Mouse (Mus musculus) CH12.LX (cell line): ENCODE results near the gene Fthl17b.

Experiments
- CTCF ChIP-seq, 2 experiments: IDR thresholded peaks in 1 of 2; conservative IDR thresholded peaks in 1 of 2; 2 replicates each; pipeline ENCODE4 v1.5.1; 2011 to 2012; ENCODE audit warnings: low read depth in 2 of 2, low read length in 2 of 2, improper control_type of control experiment in 1 of 2, inconsistent platforms in 1 of 2, mild to moderate bottlenecking in 1 of 2, moderate library complexity in 1 of 2
- MYC ChIP-seq: IDR thresholded peaks from 2 replicates; pipeline ENCODE4 v1.6.1; 2011; ENCODE audit warnings: low read depth, mild to moderate bottlenecking, improper control_type of control experiment, low read length
- POLR2A ChIP-seq: IDR thresholded peaks from 2 replicates; pipeline ENCODE4 v1.6.1; 2011; ENCODE audit warnings: low read depth, mild to moderate bottlenecking, improper control_type of control experiment, low read length
- SMC3 ChIP-seq: IDR thresholded peaks from 2 replicates; pipeline ENCODE4 v1.6.1; 2011; ENCODE audit warnings: low read depth, low read length, improper control_type of control experiment
- USF2 ChIP-seq: conservative IDR thresholded peaks from 2 replicates; pipeline ENCODE4 v1.6.1; 2011; ENCODE audit warnings: low read depth, low read length, improper control_type of control experiment

DNA sequence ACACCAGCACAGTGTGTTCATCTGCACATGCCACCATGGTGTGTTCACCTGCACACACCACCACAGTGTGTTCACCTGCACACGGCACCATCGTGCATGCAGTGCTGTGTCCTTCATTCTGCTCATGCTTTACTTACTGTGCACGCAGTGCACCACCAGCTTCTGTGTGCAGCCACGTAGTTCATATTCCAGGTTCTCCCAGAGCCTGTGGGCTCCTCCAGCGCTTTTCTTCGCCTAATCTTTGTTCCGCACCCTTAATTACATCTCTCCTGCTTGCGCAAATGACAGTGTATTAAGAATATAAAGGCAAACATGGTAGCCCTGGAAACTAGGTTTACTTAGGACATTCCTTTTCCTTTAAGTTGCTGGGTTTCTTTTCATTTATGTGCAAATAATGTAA, 18.7 kb downstream of the Fthl17b start:
- no peak for TF ChIP-seq MYC
- TF ChIP-seq CTCF (conservative IDR thresholded peaks at IDR 0.05 in 1 of 2, IDR thresholded peaks at IDR 0.05 in 1 of 2; ENCODE audit: low read depth in 2 of 2, low read length in 2 of 2) = no peak
- no peak for TF ChIP-seq SMC3
- TF ChIP-seq POLR2A = no peak
- no peak for TF ChIP-seq USF2
